Mouse (Mus musculus) cerebellum, adult 8-10 months (tissue): ENCODE results near the gene Jmjd8.
"Not testable (repeated sequence)": the region's sequence is repeated elsewhere in the genome, so short reads cannot be mapped to it uniquely, and the experiment has no call there.

Experiments used
- DNase-seq: peaks from one replicate; pipeline ENCODE4 v3.0.0; 2022

The Jmjd8 gene

GRCm38 (mm10) chr17:25828712-25829557 is at the start of gene Jmjd8:
TSS of gene Jmjd8 (plus strand) at chr17:25828867.
- DNase-seq = peak; percentile 77

- DNase-seq = no peak
These were observed 47.3 kb upstream of the Jmjd8 start for GRCm38 (mm10) chr17:25781339-25781738.

GRCm38 (mm10) chr17:25783086-25783485 is 45.6 kb upstream of the Jmjd8 start:
- peak; percentile 53 for DNase-seq

- DNase-seq = peak; percentile 37
These were observed 44.6 kb upstream of the Jmjd8 start for GRCm38 (mm10) chr17:25783861-25784574.

- peak; percentile 99 for DNase-seq
These were observed 43.4 kb upstream of the Jmjd8 start, which contains the start of gene Haghl for GRCm38 (mm10) chr17:25785281-25785745. TSS of gene Haghl (minus strand) at chr17:25785673.

- DNase-seq = peak; percentile 20
These were observed 42.4 kb upstream of the Jmjd8 start, which contains the start of gene Ccdc78 for GRCm38 (mm10) chr17:25786280-25786679. TSS of gene Ccdc78 (plus strand) at chr17:25786580.

- DNase-seq = peak; percentile 15
These were observed 41.7 kb upstream of the Jmjd8 start for GRCm38 (mm10) chr17:25786781-25787504.

- DNase-seq = no peak
These were observed 37.3 kb upstream of the Jmjd8 start for GRCm38 (mm10) chr17:25791320-25791842.

- DNase-seq = peak; percentile 90
These were observed 36.7 kb upstream of the Jmjd8 start for GRCm38 (mm10) chr17:25791843-25792527.

- DNase-seq = peak; percentile 58
These were observed 36.1 kb upstream of the Jmjd8 start, which contains the start of gene Fam173a for GRCm38 (mm10) chr17:25792615-25793014. TSS of gene Fam173a (minus strand) at chr17:25792901.

- no peak for DNase-seq
These were observed 34.5 kb upstream of the Jmjd8 start for GRCm38 (mm10) chr17:25794197-25794596.

GRCm38 (mm10) chr17:25794998-25795397 is 33.7 kb upstream of the Jmjd8 start:
- no peak for DNase-seq

GRCm38 (mm10) chr17:25795609-25796092 is 33.0 kb upstream of the Jmjd8 start, which contains the start of gene AC134908.4:
TSS of gene AC134908.4 (minus strand) at chr17:25795659.
- DNase-seq = no peak

GRCm38 (mm10) chr17:25796211-25796771 is 32.4 kb upstream of the Jmjd8 start:
- DNase-seq = no peak

- DNase-seq = peak; percentile 65
These were observed 31.7 kb upstream of the Jmjd8 start, which contains the start of gene Metrn for GRCm38 (mm10) chr17:25796951-25797369. TSS of gene Metrn (minus strand) at chr17:25797136.

- DNase-seq = peak; percentile 70
These were observed 27.6 kb upstream of the Jmjd8 start for GRCm38 (mm10) chr17:25801029-25801428.

GRCm38 (mm10) chr17:25802825-25803517 is 25.7 kb upstream of the Jmjd8 start:
- no peak for DNase-seq

GRCm38 (mm10) chr17:25806507-25806906 is 22.2 kb upstream of the Jmjd8 start:
- DNase-seq = no peak

GRCm38 (mm10) chr17:25807452-25807851 is 21.2 kb upstream of the Jmjd8 start:
- not testable (repeated sequence) for DNase-seq

- DNase-seq = no peak
These were observed 20.6 kb upstream of the Jmjd8 start for GRCm38 (mm10) chr17:25808028-25808427.
